10 mouse cellular contexts compared by ENCODE assay signal in the genomic region with DNA sequence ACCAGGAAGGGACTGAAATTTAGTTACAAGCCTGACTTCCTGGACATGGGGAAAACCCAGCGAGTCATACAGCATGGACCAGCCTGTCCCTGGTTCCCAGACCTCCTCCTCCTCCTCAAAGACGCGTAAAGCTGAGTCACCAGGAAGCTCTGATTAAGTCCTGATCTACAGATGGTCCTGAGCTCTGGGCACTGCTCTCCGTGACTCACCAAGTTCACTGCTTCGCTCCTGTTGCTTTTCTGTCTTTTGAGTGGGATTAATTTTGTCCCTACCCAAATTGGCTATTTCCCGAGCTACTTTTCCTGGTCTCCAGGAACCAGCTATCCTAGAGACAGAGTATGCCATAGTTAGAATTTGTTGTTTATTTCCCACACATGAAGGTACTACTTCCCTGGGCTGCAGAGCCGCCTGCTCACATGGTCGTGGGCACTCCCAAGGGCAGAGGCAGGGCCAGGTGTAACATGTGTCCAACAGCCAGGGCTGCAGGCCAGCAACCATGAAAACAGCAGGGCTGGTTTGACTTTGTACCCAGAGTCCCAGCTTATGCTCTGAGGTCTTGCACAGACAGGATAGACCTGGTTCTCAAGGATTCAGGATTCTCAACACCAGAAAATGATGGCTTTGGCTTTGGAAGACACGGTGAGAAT. TPM values are rescaled to one million over a fixed set of nuclear protein-coding genes. Genes with fewer than 3 reads are reported as not detected.
A peak's percentile ranks its signal among the peaks of the same experiment; 100 is the strongest.
DNase-seq lines count a peak whose midpoint lies in the region; TF ChIP-seq lines count a peak whose summit lies in the region.
"Had no signal": no experiment of that assay in that cellular context is flagged by ENCODE, and none has a peak within 500 bp of the region (broad histone marks: within the 10 kb centered on the region; RNA-seq: fewer than 3 reads in every experiment).

No protein-coding gene starts in this region.

- TF ChIP-seq POLR2A in MEL (IDR thresholded peaks at IDR 0.05; ENCODE audit: control insufficient read depth in 1 of 2, insufficient read depth in 1 of 2, low read depth in 1 of 2, low read length in 2 of 2, poor library complexity in 1 of 2), result no peak

- WGBS in embryonic facial prominence, embryonic 10.5 days, result 81% methylated on average over 9 of the region's 9 CpGs

- no peaks in the 10 kb centered on the region for H3K79me2 ChIP-seq in MEL (ENCODE audit: control insufficient read depth, insufficient read depth, low read length, poor library complexity)

- TF ChIP-seq RAD21 in MEL (IDR thresholded peaks at IDR 0.05; ENCODE audit: low read depth, low read length), result no peak

- H3K4me1 ChIP-seq in MEL (ENCODE audit: control insufficient read depth in 1 of 2, insufficient read depth in 2 of 2, low read length in 2 of 2), result no peaks in the 10 kb centered on the region
- peaks cover 13% of the 10 kb centered on the region; the same call in 1 of the 2 replicates for H3K4me1 ChIP-seq in embryonic facial prominence, embryonic 10.5 days
- H3K4me1 ChIP-seq: heart, embryonic 13.5 days had no signal

- no peak overlapping the region for H3K27ac ChIP-seq in MEL (ENCODE audit: control insufficient read depth, low read depth, low read length)
- H3K27ac ChIP-seq in embryonic facial prominence, embryonic 10.5 days (replicated peaks), result no peak overlapping the region
- H3K27ac ChIP-seq: heart, embryonic 13.5 days had no signal

- H3K27me3 ChIP-seq in MEL (ENCODE audit: control insufficient read depth in 1 of 2, insufficient read depth in 2 of 2, low read length in 2 of 2), result peaks cover 0 to 5% of the 10 kb centered on the region in 2 experiments; a peak in 2 of 4 replicates
- no peaks in the 10 kb centered on the region for H3K27me3 ChIP-seq in embryonic facial prominence, embryonic 10.5 days (replicated peaks; ENCODE audit: low read depth, poor library complexity, severe bottlenecking)
- H3K27me3 ChIP-seq: heart, embryonic 13.5 days had no signal

- DNase-seq in left cerebral cortex, adult 18-20 months (ENCODE audit: low spot score in 2 of 2), result peak; percentile 32 to 42
- no peak for DNase-seq in left cerebral cortex, adult 11 months (ENCODE audit: low spot score)
- DNase-seq in MEL (ENCODE audit: low read depth, low spot score), result peak; percentile 9
- peak; percentile 85 for DNase-seq in brain, adult 2 months (ENCODE audit: low read depth, low spot score)
- peak; percentile 51 to 74 for DNase-seq in kidney, postnatal 25 days
- DNase-seq in embryonic facial prominence, embryonic 10.5 days (ENCODE audit: low spot score), result no peak
- DNase-seq in thymus, postnatal 0 days (ENCODE audit: low spot score), result no peak
- DNase-seq in gastrocnemius, adult 18-20 months (ENCODE audit: low spot score), result no peak
- DNase-seq: lung, adult 2 months had no signal

- TF ChIP-seq EP300 in MEL (IDR thresholded peaks at IDR 0.05; ENCODE audit: low read depth in 1 of 2, low read length in 2 of 2), result no peak

- H3K4me3 ChIP-seq in MEL (ENCODE audit: control insufficient read depth in 1 of 2, insufficient read depth in 1 of 2, low read depth in 2 of 2, low read length in 2 of 2), result no peak overlapping the region
- no peak overlapping the region for H3K4me3 ChIP-seq in embryonic facial prominence, embryonic 10.5 days
- H3K4me3 ChIP-seq: heart, embryonic 13.5 days had no signal

- H3K9ac ChIP-seq in MEL (ENCODE audit: control insufficient read depth, low read depth, low read length, poor library complexity, severe bottlenecking), result no peak overlapping the region
- H3K9ac ChIP-seq: heart, embryonic 13.5 days had no signal

- no peaks in the 10 kb centered on the region for H3K36me3 ChIP-seq in MEL (ENCODE audit: control insufficient read depth in 1 of 2, insufficient read depth in 2 of 2, low read length in 2 of 2)
- H3K36me3 ChIP-seq in embryonic facial prominence, embryonic 10.5 days (replicated peaks), result no peaks in the 10 kb centered on the region
- H3K36me3 ChIP-seq: heart, embryonic 13.5 days had no signal

- no peak for TF ChIP-seq CTCF in MEL (IDR thresholded peaks at IDR 0.05 in 2 of 3, conservative IDR thresholded peaks at IDR 0.05 in 1 of 3; ENCODE audit: control insufficient read depth in 1 of 3, insufficient read depth in 1 of 3, low read depth in 2 of 3, low read length in 3 of 3, poor library complexity in 1 of 3, severe bottlenecking in 1 of 3)

- no peaks in the 10 kb centered on the region for H3K9me3 ChIP-seq in MEL (replicated peaks; ENCODE audit: insufficient read depth, low read length)
- no peaks in the 10 kb centered on the region for H3K9me3 ChIP-seq in embryonic facial prominence, embryonic 10.5 days
- H3K9me3 ChIP-seq: heart, embryonic 13.5 days had no signal

TF ChIP-seq in MEL, 35 proteins besides CTCF, POLR2A, EP300 and RAD21:
- TF ChIP-seq GATA1 (IDR thresholded peaks at IDR 0.05; ENCODE audit: low read depth, low read length) (no peak), JUND (IDR thresholded peaks at IDR 0.05; ENCODE audit: low read depth, low read length) (no peak), MYB (IDR thresholded peaks at IDR 0.05; ENCODE audit: low read depth, low read length) (no peak), TBP (IDR thresholded peaks at IDR 0.05; ENCODE audit: low read depth, low read length) (no peak), ETS1 (IDR thresholded peaks at IDR 0.05; ENCODE audit: low read depth, low read length) (no peak), ELF1 (IDR thresholded peaks at IDR 0.05; ENCODE audit: low read depth, low read length) (no peak)

RNA-seq across cellular contexts. Expression of a gene that starts 2.2 kb away (rescaled TPM):
- total RNA-seq in left cerebral cortex, adult 18-20 months (2021), result under 1 TPM in 1 of 2 experiments, not detected in 1; 0.37 TPM
- total RNA-seq in MEL (2012; rRNA removed), result not detected in 2 replicates
- not detected for polyA plus RNA-seq in MEL (2012; ENCODE audit: insufficient read depth in 1 of 2, insufficient read length in 2 of 2, low read depth in 1 of 2, low replicate concordance in 2 of 2, missing spikeins in 1 of 2)
- not detected in 2 replicates for polyA plus RNA-seq in embryonic facial prominence, embryonic 10.5 days (2016; fragmentation: Nextera tagmentation; extraction: Ambion mirVana)
- polyA plus RNA-seq in thymus, postnatal 0 days (2015; fragmentation: Nextera tagmentation; extraction: Ambion mirVana), result 0.10 and 0.35 TPM in 2 replicates
- under 1 TPM in 1 of 2 experiments, not detected in 1; 0.45 TPM for total RNA-seq in gastrocnemius, adult 18-20 months (2021)

RNA-seq across cellular contexts. Expression of a gene that starts 46.8 kb away (rescaled TPM):
- 10 to 100 TPM; 16.4 to 16.7 TPM for total RNA-seq in left cerebral cortex, adult 18-20 months (2021)
- 68.3 and 72.3 TPM in 2 replicates for total RNA-seq in MEL (2012; rRNA removed)
- polyA plus RNA-seq in MEL (2012; ENCODE audit: insufficient read depth in 1 of 2, insufficient read length in 2 of 2, low read depth in 1 of 2, low replicate concordance in 2 of 2, missing spikeins in 1 of 2), result 100 to 1,000 TPM in 1 of 2 experiments, 10 to 100 TPM in 1; 73.6 to 369 TPM
- polyA plus RNA-seq in embryonic facial prominence, embryonic 10.5 days (2016; fragmentation: Nextera tagmentation; extraction: Ambion mirVana), result 65.8 and 66.6 TPM in 2 replicates
- polyA plus RNA-seq in thymus, postnatal 0 days (2015; fragmentation: Nextera tagmentation; extraction: Ambion mirVana), result 75.1 and 80.8 TPM in 2 replicates
- total RNA-seq in gastrocnemius, adult 18-20 months (2021), result 10 to 100 TPM; 13.3 to 13.4 TPM

RNA-seq across cellular contexts. Expression of a gene that starts 47.4 kb away (rescaled TPM):
- total RNA-seq in left cerebral cortex, adult 18-20 months (2021), result not detected
- total RNA-seq in MEL (2012; rRNA removed), result not detected in 2 replicates
- polyA plus RNA-seq in MEL (2012; ENCODE audit: insufficient read depth in 1 of 2, insufficient read length in 2 of 2, low read depth in 1 of 2, low replicate concordance in 2 of 2, missing spikeins in 1 of 2), result not detected
- polyA plus RNA-seq in embryonic facial prominence, embryonic 10.5 days (2016; fragmentation: Nextera tagmentation; extraction: Ambion mirVana), result not detected in 2 replicates
- polyA plus RNA-seq in thymus, postnatal 0 days (2015; fragmentation: Nextera tagmentation; extraction: Ambion mirVana), result 0.07 TPM in 1 of 2 replicates, not detected in the other
- not detected for total RNA-seq in gastrocnemius, adult 18-20 months (2021)
- polyA plus RNA-seq: heart, embryonic 13.5 days had no signal

Comparison
In these comparisons a context has a peak if more than half of its experiments do, and no peak if none do; other contexts are left out.
1. DNase-seq: peak in left cerebral cortex, adult 18-20 months (2 of 2), MEL (single experiment), brain, adult 2 months (single experiment) and kidney, postnatal 25 days (2 of 2); none in left cerebral cortex, adult 11 months (single experiment), embryonic facial prominence, embryonic 10.5 days (single experiment), thymus, postnatal 0 days (single experiment) and gastrocnemius, adult 18-20 months (single experiment).